Mouse (Mus musculus): Measurements from ENCODE around the gene Tcf7l2.

Gene Tcf7l2

DNA sequence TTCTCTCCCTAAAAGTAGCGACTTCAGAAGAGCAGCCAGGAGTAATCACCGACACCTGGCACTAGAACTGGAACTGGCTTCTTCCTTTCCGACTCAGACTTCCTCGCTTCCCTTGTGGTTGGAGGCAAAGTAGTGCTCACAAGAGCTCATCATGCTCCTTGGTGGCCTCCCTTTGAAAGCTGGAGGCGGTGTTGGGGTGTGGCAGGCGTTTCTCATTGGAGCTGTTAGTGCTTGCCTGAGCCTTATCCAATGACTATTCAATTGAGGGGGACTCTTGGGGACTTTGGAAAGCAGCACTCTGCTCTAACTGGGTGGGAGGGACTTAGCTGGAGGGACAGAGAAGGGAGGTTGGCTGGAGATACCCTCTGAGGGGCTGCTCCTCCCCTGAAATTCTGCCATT lies 9.1 kb upstream of the Tcf7l2 start:
- no peak for DNase-seq (ENCODE audit: low read depth)

DNA sequence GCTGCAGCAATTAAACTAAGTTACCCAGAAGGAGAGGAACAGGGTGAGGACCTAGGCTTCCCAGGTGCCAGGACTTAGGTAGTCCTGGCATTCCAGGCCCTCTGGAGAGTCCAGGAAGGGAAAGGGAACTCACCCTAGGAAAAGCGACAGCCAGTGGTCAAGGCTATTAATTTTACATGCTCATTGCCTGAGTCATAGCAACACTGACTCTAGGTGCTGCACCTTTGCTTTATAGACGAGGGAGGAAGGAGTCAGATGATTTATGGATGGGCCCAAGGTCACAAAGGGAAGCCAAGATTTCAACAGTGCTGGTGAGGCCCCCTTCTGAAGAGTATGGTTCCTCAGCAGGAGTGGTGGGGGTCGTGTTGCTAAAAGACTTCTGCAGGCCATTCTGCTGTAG lies 8.6 kb upstream of the Tcf7l2 start:
- DNase-seq (ENCODE audit: low read depth) = no peak

DNA sequence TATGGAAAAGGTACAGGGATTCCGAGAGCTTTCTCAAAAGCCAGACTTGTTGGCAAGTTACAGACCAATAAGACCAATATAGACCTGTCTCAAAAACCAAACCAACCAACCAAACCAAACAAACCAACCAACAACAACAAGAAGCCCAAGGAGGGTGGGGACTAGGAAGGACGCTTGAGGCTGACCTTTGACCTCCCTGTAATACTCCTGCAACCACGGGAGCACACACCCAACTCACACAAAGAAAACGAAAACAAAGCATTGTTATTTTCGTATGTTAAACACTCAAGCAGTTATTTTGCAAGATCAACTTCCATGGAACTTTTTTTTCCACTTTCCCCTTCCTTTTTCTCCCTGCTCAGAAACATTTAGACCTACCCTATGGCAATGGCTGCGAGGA lies 5.6 kb upstream of the Tcf7l2 start:
- no peak for DNase-seq (ENCODE audit: low read depth)

DNA sequence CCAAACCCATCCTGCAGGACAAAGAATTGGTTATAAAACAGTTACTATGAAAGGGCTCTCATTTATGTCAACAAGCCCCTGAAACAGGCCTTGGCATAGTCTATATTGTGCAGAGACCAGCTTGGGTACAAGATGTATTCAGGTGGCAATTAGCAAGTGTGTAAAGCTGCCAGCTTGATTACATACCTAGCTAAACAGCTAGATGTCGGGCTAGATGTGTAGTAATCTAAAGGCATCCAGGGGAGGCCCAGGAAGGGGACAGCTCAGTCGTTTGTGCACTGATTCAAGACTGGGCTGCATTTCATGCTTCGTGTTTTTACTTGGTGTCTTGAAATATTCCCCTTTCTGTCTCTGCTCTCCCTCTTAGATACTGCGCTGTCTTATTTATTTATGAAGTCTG lies 1.9 kb upstream of the Tcf7l2 start:
- DNase-seq (ENCODE audit: low read depth) = no peak

DNA sequence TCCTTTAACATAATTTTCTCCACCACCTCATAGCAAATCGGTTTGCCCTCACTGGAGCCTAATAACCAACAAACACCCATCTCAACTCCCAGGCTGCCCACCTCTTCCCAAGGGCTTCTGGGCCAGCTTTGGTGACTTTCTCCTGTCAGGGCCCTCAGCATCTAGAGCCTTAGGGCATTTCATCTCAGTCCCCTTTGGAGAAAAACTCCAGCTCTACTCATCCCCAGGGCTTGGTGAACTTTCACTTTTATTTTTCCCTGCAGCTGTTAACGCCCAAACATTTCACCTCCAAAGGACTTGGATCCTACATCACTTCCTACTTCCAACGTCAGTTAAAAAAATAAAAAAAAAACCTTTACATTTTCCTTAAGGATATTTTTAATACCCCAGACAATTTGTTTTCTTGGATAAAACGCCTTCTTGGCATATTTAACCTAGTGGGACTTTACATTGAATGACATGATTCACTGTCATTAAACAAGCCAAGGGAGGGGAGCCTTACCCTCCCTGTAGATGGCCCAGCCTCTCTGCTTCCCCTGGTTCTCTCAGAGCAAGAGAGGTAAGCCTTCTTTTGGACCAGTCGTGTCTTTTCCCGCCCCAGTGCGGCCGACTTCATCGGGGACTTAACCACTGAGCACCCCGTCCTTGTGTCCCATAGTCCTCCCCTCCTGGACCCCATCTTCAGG lies 724 bp upstream of the Tcf7l2 start:
- no peak for DNase-seq (ENCODE audit: low read depth)

DNA sequence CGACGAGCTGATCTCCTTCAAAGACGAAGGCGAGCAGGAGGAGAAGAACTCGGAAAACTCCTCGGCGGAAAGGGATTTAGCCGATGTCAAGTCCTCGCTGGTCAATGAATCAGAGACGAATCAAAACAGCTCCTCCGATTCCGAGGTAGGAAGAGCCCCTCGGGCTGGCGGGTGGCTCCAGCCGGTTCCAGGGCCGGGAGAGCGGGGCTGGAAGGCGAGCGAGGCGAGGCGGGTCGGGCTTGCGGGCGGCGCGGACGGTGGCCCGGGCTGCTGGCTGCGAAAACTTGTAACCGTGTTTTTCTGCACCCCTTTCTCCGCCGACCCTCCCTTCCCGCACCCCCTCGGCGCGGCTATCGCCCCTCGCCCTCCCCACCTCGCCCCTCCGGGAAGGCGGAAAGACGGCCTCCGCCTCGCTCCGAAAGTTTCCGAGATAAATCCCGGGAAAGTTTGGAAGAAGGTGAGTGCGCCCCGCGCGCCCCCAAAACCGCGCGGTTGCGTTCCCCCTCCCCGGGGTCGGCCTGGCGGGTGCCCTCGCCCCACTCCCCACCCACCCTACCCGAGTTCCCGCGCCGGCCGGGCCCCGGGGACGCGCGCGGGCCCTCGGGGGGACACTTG lies 873 bp downstream of the Tcf7l2 start:
- no peak for DNase-seq (ENCODE audit: low read depth)

DNA sequence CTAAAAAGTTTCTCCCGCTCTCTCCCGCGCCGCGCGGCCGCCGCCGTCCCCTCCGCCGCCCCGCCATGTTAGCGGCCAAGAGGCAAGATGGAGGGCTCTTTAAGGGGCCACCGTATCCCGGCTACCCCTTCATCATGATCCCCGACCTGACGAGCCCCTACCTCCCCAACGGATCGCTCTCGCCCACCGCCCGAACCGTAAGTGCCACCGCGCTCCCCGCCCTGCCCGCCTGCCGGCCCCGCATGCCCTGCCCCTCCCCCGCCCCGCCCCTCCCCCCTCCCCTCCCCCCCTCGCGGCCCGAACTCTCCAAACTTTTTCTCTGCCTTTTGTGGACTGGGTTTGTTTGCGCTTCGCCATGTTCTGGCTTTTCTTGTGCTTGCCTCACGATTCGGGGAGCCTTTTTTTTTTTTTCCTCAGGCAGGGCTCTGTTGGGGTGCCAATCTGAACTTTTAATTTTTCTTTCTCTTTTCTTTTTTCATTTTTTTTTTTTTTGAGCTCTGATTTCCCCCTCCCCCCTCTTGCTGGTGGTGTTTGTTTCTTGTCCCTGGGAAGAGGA lies 1.5 kb downstream of the Tcf7l2 start:
- no peak for DNase-seq (ENCODE audit: low read depth)

DNA sequence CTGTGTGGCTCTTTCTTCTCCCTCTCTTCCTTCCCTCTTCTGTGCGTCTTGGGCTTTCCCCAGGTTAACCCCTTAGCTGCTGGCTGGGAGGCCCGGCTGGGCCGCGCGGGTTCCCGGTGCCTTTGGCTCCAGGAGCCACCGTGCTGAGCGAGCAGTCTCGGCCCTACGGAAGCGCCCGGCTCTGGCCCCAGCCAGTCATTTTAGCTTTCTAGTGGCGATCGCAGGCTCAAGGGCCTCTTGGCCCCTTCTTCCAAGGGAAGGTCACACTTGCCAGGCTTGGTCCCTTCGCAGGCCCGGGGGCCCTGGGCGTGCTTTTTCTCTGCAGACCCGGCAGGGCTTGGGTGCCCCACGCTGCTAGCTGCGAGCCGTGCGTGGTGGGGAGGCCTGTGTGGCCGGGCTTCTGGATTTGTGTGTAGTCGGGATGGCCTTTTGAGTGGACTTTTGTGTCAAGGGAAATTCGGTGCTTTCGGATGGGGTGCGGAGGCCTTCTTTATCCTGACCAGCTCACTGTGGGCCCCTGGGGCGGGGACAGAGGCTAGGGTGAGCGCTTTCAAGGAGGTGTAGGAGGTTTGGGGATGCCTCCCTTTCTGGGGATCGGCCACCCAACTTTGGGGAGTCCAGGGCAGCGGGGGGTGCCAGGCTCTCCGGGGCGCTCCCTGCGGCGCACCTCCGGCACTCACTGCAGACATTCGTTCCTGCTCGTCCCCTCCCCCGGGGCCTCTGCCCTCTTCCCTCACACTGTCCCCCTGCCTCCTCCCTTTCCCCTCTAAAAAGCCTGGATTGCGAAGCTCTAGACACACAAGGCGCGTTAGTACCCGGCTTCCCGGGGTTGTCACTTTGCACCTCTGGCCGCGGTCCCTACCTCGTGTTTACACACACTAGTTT lies 2.2 kb downstream of the Tcf7l2 start:
- DNase-seq (ENCODE audit: low read depth) = no peak

DNA sequence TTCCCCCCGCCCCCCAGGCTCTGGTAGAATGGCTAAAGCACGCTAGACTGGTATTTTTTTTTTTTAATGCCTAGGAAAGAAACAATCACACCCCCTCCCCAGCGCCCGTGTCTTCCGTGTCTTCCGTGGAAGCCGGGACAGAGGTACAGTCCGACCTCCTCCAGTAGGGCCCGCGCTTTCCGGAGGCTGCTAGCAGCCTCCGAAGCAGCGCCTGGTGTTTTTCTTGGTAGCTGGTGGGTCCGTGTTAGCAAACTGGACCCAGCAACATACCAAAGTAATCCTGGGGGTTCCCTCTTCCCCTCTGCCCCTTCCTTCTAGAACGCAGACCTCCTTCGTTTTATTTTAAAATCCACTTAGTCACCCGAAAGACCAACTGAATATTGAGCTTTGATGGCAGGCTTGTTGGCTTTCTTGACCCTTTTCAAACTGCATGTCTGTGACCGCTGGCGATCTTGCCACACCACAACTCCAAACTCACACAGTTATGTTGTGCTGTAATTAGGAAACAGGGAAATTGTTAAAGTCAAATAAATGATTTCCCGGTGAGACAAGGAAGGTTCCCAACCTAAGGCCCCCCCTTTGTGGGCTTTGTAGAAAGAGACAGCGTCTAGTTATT lies 3.1 kb downstream of the Tcf7l2 start:
- no peak for DNase-seq (ENCODE audit: low read depth)

DNA sequence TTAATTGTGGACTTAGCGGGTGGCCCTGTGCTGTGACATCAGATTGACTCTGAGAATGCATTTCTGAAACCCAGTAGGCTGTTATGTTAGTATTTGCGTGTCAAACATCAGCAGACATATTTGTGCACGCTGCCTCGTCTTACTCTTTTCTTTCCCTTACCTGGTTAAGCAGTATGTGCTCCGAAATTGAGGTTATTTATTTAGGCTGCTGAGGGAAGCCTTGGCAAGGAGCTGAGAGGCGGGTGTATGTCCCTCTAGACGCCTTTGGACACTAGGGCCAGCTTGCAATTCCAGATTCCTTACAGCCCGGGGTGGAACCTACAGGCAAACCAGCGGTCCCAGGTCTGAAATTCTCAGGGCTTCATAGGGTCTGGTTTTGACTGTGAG lies 3.6 kb downstream of the Tcf7l2 start:
- no peak for DNase-seq (ENCODE audit: low read depth)

DNA sequence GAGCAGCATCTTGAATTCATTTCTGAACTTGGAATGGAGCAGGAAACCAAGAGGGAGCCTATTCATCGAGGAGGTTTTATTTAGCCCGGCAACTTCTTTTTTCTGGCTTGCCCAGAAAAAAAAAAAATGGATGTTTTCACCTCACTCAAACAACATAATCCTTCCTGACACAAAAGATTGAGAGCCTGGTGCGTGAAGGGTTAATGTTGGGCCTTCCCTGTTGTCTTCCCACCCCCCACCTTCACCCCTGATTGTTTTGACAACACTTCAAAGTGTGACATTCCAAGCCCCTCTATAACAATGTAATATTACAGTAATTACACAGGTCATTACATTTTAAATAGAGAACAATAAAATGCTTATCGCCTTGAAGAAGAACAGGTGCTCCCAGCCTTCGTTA lies 4.6 kb downstream of the Tcf7l2 start:
- DNase-seq (ENCODE audit: low read depth) = no peak

DNA sequence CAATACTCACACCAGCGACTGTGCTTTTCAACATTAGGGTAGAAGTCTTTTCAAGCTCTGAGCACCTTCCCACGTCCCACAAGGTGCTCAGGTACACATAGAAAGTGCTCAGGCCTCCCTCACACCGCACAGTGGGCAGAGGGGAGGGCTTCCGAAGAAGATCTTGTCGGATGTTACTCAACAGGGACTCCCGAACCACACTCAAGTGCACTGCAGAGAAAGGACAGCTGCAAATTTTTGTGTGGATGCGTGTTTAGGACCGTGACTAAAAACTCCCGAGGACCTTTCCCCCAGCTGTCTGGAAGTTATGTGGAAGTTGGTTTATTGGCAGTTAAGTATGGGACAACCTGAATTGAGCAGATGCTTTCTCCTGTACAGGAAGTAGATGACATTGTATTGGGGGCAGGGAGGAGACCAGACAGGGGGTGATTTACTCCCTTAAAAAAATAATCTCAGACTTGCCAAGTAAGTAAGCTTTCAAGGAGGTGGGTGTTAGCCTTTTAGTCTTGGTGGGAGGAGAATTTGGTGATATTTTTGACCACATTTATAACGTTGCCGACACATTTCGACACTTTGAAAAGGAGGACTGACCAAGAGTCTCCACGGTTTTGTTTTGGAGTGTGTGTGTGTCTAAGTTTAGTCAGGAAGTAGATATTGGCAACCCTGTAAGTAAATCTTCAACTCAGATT lies 5.8 kb downstream of the Tcf7l2 start:
- no peak for DNase-seq (ENCODE audit: low read depth)

DNA sequence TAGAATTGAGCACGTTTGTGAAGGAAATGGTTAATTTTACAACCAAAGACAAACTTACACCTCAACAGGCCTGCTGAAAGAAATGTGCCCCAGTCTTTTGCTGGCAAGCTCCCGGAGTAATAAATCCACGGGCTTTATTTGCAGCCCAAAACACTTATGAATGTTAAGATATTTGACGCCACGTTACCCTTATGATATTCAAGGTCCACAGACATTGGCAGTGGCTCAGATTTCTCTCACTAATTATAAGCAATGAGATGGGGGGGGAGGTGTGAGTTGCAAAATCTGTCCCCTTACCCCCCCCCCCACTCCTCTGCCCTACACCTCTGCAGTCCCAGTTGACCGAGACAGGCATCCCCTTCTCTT lies 6.3 kb downstream of the Tcf7l2 start:
- no peak for DNase-seq (ENCODE audit: low read depth)

DNA sequence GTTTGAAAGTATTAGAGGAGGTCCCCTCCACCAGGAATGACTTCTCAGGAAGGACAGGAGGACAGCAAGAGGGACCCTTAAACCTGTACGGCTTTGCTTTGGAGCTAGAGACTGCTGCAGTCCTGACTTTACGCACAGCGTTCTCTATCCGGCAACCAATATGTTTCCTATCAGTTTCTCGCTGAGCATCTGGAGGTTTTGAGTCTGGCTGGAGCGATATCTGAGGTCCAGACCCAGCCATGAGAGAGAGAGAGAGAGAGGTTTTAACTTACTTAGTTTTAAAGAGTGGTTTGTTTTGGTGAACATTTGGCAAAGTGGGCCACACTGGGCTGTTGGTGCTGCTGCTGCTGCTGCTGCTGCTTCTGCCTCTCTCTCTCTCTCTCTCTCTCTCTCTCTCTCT lies 7.2 kb downstream of the Tcf7l2 start:
- no peak for DNase-seq (ENCODE audit: low read depth)

DNA sequence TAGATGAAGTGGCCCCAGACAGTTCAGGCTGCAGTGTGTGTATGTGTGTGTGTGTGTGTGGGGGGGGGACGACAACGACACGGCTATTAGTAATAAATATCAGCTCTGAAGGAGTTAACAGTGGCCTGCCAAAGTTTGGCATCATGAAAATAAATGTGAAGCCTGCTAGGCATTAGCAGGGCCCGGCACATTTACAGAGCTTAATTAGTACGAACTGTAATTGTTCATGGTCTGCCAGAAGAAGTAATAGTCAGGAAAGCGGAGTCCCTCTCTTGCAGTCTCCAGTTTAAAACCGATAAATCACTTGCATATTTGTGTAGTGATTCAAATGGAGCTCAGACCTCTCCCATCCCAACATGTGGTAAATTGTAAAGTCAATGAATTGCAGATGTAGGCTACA lies 7.9 kb downstream of the Tcf7l2 start:
- DNase-seq (ENCODE audit: low read depth) = no peak

DNA sequence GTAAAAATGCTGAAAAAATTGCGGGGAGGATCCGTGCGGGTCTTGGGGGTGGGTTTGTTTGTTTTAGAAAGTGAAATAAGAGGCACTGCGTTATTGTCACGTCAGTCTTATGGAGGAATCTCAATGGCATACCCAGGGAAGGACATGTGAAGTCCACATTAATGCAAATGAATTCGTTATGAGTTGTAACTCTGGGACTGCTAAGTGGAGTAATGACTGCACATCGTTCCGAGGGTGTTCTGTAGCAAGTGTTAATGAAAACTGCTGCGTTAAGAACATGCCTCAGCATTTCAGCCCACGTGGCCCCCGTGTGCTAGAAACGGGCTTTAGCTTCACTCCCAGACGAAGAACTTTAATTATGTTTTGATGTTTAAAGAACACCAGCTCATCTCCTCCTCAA lies 8.4 kb downstream of the Tcf7l2 start:
- DNase-seq (ENCODE audit: low read depth) = no peak

DNA sequence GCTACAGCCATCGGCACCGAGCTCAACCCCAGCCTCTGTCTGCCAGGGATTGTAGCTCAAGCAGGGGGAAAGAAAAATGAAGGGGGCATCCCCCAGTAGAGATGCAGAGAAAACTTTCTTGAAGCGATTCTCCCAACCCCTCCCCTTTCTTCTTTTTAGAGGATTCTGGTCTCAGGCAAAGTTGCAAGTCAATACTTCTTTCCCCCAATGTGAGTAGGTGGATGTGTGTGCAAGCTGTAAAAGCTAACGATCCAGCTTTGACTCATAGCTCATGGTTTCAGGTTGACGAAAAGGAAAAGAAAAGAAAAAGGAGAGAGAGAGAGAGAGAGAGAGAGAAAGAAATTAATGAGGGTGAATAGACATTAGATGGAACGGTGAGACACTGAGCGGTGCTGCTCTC lies 8.8 kb downstream of the Tcf7l2 start:
- no peak for DNase-seq (ENCODE audit: low read depth)

DNA sequence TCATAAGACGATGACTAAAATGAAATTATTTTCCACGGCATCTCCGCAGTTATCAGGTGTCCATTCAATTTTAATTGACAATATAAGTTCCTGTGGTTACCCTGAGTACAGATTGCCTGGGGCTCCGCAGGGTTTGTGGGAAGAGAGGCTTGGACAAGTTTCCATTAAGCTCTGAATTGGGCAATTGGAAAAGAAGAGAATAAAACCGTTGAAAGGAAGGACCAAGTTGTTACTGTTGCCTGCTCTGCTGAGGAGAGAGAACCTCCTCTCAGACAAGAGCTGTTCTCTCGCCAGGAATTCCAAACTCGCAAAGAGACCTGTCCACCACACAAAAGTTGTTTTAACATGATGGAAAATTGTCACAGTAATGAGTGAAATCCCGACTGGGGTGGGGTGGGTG lies 11.2 kb downstream of the Tcf7l2 start:
- DNase-seq (ENCODE audit: low read depth) = no peak

DNA sequence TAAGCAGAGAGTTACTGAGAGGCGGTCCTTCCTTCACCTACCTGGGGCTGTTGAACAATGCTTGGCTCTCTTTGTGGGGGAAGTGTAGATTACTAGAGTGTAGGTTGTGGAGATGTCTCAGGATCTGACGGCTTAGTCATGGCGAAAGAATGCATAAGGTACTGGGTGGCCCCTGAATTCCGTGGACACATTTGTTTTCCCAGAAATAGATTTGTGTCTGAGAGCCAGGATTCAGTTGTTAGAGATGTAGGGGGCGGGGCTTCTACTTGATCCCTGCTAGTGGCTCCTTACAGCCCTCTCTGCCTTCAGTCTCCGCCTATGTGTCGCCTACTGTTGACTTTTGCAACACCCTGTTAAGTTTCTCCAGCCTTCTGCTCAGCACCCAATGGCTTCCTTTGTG lies 12.7 kb downstream of the Tcf7l2 start:
- DNase-seq (ENCODE audit: low read depth) = no peak

DNA sequence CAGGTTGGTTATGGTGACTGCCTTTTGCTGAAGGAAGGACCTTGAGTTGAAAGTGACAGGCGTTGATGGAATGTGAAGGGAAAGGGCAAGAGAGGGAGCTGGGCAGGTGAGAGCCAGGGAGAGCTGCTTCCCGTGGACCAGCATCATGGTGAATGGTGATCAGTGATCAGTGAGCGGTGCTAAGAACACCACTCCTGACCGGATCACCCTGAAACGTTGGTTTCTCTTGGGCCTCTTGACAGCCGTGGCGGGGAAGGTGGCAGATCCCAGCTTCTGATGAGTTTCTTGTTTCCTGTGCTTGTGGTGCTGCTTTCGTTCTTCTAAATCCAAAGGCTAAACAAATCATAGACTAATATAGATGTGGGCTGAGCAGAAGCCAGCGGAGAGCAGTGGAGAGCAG lies 13.8 kb downstream of the Tcf7l2 start:
- no peak for DNase-seq (ENCODE audit: low read depth)

DNA sequence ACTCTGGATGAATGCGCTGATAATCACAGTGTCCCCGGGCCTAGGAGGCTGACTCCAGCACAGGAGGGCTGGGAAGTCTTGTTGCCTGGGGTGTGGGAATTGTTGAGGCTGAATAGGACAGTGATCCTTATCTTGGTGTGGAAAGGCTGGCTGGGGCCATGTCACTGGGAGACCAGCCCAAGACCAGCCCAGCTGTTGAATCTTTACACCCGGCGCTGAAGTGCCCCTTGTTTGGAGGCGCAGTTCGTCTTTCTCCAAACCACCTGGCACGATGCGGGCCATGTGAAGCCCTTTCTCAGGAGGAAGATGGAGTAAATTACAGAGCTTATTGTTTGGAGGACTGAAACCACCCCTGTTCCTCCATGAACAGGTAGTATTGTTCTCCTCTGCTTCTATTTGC lies 15.1 kb downstream of the Tcf7l2 start:
- DNase-seq (ENCODE audit: low read depth) = no peak

DNA sequence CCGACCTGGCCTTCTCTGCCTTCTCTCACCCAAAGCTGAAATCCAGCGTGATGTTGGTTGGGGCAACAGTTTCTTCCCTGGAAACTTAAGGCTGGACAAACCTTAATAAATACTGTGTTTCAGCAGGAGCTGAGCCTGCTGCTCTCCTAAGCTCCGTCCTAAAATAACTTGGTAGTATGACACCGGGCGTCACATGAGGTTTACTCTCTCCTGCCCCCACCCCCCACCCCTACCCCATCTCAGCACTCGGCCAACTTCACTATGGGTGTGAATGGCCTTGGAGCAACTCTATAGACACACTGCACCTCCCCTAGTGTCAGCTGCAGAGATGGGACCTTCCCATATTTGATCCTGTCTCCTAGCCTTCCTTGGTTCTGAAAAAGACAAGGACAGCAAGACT lies 15.8 kb downstream of the Tcf7l2 start:
- DNase-seq (ENCODE audit: low read depth) = no peak
